Mouse (Mus musculus) bone marrow macrophage, adult 2 months (primary cell): ENCODE results near the gene Snapin.

Experiments
- CTCF ChIP-seq: IDR thresholded peaks from 2 replicates; pipeline ENCODE4 v1.5.1; 2012; ENCODE audit warnings: low read depth, mild to moderate bottlenecking, low read length, moderate library complexity
- POLR2A ChIP-seq: IDR thresholded peaks from 2 replicates; pipeline ENCODE4 v1.6.1; 2012; ENCODE audit warnings: mild to moderate bottlenecking, low read depth, low read length, borderline replicate concordance

- no peak for TF ChIP-seq POLR2A
- no peak for TF ChIP-seq CTCF
Observed at GRCm38 (mm10) chr3:90515789-90516188, 25.0 kb upstream of the Snapin start.
